Mouse (Mus musculus): Measurements from ENCODE around the gene Hhat.
A peak's percentile ranks its signal among the peaks of the same experiment; 100 is the strongest.

Hhat gene

GRCm38 (mm10) chr1:192785046-192785961, 14.3 kb upstream of the Hhat start:
- no peak for DNase-seq (ENCODE audit: extremely low spot score, low spot score)

DNA sequence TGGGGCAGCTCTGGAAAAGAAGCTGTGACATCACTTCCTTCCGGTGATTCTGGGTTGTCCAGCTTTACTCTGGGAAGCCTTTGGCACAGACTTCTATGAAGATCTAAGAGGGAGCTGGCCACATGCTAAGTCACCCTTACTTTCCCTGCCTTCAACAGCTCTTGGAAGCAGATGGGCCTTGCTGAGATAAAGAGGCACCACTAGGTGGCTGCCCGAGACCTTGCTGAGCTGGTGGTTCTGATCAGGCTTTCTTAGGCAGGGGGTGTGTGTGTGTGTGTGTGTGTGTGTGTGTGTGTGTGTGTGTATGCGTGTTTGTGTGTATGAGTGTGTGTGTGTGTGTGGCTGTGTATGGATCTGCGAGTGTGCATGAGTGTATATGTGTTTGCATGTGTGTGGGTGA, 13.4 kb upstream of the Hhat start:
- peak; percentile 52 for DNase-seq (ENCODE audit: extremely low spot score, low spot score)

- DNase-seq (ENCODE audit: extremely low spot score, low spot score): no peak
Measured at GRCm38 (mm10) chr1:192781256-192781655, 10.2 kb upstream of the Hhat start.

GRCm38 (mm10) chr1:192778869-192779514, 8.0 kb upstream of the Hhat start:
- DNase-seq (ENCODE audit: extremely low spot score, low spot score): no peak

GRCm38 (mm10) chr1:192778206-192778605, 7.2 kb upstream of the Hhat start:
- DNase-seq (ENCODE audit: extremely low spot score, low spot score): no peak

- peak; percentile 56 for DNase-seq (ENCODE audit: extremely low spot score, low spot score)
Measured at GRCm38 (mm10) chr1:192770130-192770494, 911 bp downstream of the Hhat start.

DNA sequence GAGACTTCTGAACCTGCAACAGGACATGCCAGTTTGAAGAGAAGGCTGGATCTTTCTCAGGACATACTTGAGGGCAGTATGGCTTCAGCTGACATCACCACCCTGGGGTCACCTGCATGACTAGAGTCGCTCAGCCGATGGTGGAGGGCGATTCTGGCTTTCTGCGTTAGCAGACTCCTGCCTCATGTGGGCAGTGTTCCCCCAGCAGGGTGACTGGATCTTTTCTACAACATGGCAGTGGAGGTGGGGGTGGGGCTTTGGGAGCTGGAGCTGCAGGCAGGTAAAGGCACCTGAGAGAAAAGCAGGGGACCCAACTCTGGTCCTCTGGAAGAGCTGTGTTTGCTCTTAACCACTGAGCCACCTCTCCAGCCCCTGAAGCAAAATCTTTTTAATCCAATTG, 5.5 kb downstream of the Hhat start:
- no peak for DNase-seq (ENCODE audit: extremely low spot score, low spot score)

- no peak for DNase-seq (ENCODE audit: extremely low spot score, low spot score)
Measured at GRCm38 (mm10) chr1:192764547-192764946, 6.5 kb downstream of the Hhat start.

DNA sequence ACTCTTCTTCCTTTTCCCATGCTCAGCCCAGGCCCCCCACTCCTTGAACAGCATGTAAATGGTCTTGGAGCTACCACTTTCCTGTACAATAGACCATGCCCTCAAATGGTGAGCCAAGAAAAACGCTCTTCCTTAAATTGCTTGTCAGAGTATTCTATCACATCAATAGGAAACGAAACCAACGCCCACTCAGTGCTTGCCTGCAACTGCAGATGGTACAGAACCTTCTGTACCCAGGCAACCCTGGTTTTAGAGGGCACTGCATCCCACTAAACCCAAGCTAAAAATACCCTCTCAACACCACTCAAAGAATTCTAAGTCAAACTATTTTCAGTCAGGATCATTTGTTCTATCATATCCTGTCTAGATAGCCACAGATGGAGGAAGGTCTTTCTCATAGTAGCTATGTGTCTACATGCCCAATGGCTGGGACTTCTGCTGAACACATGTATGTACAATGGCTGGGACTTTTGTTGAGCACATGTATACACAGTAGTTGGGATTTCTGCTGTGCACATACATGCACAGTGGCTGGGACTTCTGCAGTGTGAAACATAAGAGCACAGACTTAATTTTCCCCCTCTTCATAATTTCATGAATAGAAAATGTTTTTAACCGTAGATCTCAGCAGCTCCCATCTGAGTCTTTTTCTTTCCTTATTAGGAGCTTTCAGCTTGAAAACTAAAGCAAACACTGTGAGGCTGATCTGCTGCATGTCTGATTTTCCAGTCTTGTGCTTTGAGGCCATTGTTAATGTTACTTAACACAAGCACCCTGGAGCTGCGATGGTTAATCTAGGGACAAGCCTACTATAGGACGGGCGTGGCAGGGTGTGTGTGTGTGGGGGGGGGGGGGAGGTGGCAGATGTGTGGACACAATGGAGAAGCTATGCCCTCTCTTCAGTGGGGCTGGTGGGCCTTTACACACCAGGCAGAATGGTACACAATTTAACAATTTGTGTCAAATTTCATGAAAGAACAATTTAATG, 7.8 kb downstream of the Hhat start:
- no peak for DNase-seq (ENCODE audit: extremely low spot score, low spot score)

- no peak for DNase-seq (ENCODE audit: extremely low spot score, low spot score)
Measured at GRCm38 (mm10) chr1:192756674-192757073, 14.3 kb downstream of the Hhat start.

DNA sequence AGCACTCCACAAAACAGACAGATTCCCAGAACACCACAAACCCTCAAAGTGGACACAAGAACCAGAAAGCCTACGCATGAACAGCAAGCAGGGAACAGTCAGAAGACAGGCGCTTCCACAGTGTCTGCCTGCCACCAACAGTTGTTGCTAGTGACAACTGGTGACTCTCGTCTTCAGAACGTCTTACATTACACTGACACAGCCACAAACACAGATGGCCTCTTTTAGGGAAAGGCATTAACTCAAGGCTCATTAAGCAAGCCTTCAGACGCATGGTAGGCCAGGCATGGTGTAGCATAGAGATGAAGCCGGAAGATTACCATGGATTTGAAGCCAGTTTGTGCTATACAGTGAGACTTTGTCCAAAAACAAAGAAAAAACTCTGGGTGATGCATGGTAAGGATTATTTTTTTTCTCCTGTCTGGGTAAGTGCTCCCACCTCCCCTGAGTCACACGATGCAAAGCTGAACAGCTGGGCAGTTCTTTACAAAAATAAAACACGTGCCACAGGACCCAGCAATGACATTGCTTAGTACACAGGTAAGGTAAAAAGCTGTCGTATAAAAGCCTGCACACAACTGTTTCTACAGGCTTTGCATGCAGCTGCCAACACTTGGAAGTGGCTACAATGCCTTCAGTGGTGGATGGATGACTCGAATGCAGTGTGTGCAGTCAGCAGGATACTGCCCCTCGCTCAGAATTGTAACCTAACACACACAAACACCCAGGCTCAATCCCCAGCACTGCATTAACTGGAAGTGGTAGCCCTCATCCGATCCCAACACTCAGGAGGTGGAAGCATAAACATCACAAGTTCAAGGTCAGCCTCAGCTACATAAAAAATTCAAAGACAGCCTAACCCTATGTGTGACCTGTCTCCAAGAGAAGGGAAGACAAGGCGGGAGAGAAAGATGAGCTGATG, 15.1 kb downstream of the Hhat start:
- peak; percentile 34 for DNase-seq (ENCODE audit: extremely low spot score, low spot score)

- peak; percentile 22 for DNase-seq (ENCODE audit: extremely low spot score, low spot score)
Measured at GRCm38 (mm10) chr1:192755246-192755645, 15.8 kb downstream of the Hhat start.

DNA sequence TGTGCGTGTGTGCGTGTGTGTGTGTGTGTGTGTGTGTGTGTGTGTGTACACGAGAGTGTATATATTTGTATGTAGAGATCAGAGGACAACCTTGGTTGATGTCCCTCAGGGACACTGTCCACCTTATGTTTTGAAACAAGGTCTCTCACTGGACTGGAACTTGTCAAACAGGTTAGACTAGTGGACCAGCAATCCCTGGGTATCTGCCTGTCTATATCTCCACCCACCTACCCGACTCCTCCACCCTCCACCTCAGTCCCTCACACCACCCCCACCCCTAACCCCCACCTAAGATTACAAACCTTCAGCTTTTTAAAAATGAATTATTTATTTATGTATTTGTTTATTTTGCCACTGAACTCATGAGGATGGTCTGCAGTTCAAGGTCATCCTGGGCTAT, 16.8 kb downstream of the Hhat start:
- no peak for DNase-seq (ENCODE audit: extremely low spot score, low spot score)

DNA sequence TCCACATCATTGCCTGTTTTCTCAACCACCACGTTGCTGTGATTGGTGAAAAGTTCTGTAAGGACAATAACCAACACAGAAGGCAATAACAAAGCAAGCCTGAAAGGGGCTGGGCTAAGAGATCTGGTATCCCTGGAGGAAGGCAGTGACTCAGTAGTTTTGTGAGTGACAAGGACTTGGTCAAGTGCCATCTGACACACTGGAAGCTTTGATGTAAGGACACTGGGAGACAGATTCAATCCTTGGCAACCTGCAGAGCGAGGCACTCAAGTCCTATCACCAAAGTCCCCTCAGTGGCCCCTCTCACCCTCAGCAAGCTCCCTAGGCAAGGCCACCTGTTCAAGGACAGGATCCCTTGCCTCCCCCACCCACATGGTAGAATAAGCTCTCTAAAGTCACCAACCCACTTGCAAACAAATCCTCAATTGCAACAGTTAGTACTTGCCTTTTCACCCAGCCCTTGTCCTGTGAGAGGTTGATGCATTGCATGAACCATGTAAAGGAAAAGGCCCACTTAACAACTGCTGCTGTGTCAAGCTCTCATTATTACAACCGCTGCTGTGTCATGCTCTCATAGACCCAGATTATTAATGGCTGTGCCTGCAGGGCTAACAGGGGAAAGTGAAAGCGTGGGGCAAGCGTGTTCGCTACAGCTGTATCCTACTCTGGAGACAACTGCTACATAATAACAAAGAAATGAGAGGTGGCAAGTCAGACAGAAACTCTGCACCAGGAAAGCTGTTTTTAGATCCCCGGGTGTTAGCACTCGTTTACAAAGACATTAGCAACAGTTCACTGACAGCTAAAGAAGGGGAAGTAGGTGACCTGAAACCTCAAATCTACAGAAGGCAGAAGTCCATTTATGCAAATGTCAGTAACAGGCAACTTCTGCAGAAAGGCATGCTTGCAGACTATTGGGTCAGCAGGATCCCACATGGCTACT, 18.1 kb downstream of the Hhat start:
- DNase-seq (ENCODE audit: extremely low spot score, low spot score): peak; percentile 33

- DNase-seq (ENCODE audit: extremely low spot score, low spot score): no peak
Measured at GRCm38 (mm10) chr1:192750042-192750437, 21.0 kb downstream of the Hhat start.

- no peak for DNase-seq (ENCODE audit: extremely low spot score, low spot score)
Measured at GRCm38 (mm10) chr1:192749270-192750041, 21.6 kb downstream of the Hhat start.

GRCm38 (mm10) chr1:192746201-192746600, 24.8 kb downstream of the Hhat start:
- no peak for DNase-seq (ENCODE audit: extremely low spot score, low spot score)

DNA sequence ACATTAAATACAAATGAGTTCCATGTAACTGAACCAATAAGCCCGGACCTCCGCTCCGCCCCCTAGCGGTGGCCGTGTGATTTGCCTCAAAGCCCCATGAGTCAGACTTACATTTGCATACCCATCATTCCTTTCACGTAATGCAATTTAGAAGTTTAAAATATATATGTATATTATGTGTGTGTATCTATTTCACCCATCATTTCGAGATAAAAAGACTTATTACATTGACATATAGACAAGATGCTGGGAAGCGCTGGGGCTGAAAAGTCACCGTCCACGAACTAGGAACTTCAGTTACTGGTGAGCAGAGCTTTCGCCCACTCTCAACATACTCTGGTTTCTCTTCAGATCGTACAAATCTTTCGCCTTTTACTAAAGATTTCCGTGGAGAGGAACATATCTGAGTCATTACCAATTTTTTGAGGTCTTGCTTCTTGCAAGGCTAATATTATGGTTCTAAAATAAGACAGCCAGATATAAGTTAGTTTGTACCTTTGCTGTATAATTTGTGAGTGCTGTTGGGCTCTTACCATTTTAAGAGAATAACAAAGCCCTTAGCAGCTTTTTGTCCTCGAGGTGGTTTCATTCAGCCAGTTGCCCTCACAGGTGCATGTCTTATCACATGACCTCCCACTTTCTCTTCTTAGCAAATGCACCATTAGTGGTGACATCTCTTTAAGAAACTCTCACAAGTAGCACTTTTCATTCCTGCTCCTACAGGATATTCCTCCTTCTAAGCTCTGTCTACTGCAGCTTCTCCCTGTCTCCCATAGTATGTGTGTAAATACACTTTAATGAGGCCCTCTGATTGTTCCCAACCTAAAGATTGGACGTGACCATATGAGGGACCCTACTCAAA, 25.6 kb downstream of the Hhat start:
- DNase-seq (ENCODE audit: extremely low spot score, low spot score): peak; percentile 63

Measured in neural tube, embryonic 10.5 days (tissue).